Mouse (Mus musculus) embryo, embryonic 9.5 days (tissue): ENCODE results near the gene Mylk.
A peak's percentile ranks its signal among the peaks of the same experiment; 100 is the strongest.

Source experiments
- DNase-seq: peaks from one replicate; pipeline ENCODE4 v3.0.0-alpha.2; 2017; ENCODE audit errors: extremely low spot score

Mylk gene

GRCm38 (mm10) chr16:34847638-34848037 is 102.6 kb downstream of the Mylk start:
- no peak for DNase-seq

DNA sequence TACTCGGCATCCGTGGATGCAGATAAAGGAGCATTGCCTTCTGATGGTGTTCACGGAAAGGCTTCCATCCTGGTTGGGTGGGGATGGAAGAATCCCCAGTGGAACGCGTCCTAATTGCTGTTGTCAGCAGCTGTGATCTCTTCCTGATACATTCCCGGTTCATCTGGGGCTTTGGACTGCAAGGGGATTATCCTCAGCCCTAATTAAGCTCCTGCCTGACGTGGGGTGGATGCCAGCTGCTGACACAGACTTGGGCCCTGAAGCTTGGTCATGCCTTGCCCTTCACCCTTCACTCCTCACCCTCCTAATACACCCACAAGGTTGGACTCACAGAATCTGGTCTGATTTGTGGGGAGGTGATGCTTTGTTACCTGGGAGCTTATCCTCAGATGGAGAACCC is 109.1 kb downstream of the Mylk start:
- DNase-seq: no peak

DNA sequence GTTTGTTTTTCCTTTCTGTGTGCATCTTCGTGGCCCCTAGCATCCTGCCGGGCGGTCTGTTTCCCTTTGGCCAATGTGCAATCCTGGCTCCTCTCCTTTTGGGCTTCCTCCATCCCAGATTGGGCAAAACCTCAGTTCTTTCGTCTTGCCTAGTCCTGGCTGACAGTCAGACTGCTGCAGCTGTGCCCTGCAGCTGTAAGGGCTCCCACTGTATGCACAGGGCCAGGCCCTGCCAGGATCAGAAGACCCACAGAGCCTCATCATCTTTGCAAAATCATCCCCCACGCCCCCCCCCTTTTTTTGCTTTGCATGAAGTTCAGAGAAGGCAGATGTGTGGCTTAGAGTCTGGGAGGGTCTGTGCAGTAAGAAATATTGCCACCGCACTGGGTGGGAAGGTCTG is 110.1 kb downstream of the Mylk start:
- no peak for DNase-seq

GRCm38 (mm10) chr16:34855751-34856150 is 110.7 kb downstream of the Mylk start:
- DNase-seq: no peak

- DNase-seq: no peak
Observed at GRCm38 (mm10) chr16:34857631-34858030, 112.6 kb downstream of the Mylk start.

DNA sequence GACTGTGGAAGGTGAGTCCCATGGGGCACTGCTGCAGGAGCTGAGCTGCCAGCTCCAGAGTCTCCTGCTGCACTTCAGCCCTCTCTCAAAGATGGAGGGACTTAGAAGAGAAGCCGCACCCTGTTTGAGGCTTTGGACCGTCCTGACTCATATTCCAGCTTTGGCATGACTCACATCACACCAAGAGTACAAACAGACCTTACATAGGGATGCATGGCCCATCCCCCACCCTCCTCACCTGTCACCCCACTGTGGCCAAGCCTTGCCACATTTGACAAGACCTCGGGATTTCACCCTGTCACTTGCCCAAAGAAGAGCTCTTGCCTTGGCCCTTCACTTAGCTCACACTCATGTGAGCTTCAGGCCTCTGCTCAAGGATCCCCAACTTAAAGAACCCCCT is 115.8 kb downstream of the Mylk start:
- DNase-seq: no peak

- DNase-seq: no peak
Observed at GRCm38 (mm10) chr16:34861744-34862365, 116.8 kb downstream of the Mylk start.

DNA sequence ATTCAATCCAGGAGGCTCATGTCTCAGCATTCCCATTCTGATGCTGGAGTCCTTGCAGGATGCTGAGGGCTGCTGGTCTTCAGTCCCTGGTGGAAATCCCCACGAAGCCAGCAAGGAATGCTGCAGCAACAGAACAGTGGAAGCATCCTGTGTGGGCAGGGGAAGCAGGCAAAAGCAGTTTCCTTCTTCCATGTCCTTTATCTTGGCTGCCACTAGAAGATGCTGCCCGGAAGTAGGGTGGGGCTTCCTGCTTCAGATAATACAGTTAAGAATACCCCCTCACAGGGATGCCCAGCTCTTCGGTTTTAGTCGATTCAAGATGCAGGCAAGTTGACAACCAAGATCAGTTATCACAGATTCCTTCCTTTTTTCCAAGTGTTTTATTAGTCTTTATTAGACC is 120.4 kb downstream of the Mylk start:
- DNase-seq: no peak

- DNase-seq: no peak
Observed at GRCm38 (mm10) chr16:34867217-34867616, 122.2 kb downstream of the Mylk start.

GRCm38 (mm10) chr16:34880031-34880778 is 135.2 kb downstream of the Mylk start:
- DNase-seq: no peak

GRCm38 (mm10) chr16:34880815-34881214 is 135.8 kb downstream of the Mylk start:
- DNase-seq: no peak

GRCm38 (mm10) chr16:34887037-34887436 is 142.0 kb downstream of the Mylk start:
- no peak for DNase-seq

GRCm38 (mm10) chr16:34894016-34894415 is 149.0 kb downstream of the Mylk start:
- DNase-seq: no peak

DNA sequence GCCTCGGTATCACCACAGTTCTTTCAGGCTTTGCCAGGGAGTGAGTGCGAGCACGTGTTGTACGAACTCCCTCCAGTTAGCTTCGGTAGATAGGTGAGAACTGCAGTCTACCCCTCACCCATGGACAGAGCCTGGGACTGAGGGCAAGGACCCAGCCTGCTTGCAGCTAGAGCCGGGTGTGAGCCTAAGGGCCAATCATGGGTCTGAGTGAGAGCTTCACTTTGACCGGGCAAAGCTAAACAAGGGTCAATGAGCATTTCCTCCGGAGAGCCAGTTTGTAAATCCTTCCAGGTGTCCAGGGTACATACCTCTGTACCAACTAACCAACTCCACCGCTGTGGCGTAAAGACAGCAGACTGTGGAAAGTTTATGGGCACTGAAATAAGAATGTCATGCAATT is 150.9 kb downstream of the Mylk start:
- DNase-seq: no peak

- no peak for DNase-seq
Observed at GRCm38 (mm10) chr16:34896996-34897395, 152.0 kb downstream of the Mylk start.

DNA sequence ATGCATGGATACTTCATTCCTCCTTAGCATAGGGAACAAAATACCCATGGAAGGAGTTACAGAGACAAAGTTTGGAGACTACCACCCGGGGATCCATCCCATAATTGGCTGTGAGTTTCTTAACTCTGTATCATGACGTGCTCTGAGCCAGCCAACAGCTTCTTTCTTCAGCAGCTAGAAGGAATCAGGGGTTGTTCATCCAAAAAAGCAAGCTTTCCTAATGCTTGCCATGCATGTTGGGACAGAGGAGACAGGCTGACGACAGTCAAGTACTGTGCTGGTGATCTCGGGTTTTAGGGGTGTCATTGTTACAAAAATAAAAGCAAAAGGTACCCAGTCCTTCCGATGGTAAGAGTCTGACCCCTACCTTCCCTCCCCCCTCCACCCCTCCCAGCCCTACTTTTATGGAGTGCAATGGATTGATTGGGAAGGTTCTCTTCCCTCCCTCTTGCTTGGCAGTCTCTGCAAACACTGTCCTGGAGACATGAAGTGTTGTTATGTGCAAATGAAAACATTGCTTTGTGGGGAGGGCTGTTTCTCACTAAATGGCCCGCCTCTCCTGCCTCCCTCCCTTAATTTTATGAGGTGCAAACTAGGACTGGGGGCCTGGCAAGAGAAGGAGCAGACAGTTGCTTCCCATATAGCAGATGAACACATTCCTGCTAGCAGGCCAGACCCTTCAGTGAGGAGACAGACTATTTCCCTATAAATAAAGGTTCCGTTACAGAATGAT is 153.2 kb downstream of the Mylk start:
- DNase-seq: no peak

GRCm38 (mm10) chr16:34899071-34899808 is 154.2 kb downstream of the Mylk start:
- no peak for DNase-seq

GRCm38 (mm10) chr16:34899997-34900396 is 155.0 kb downstream of the Mylk start:
- DNase-seq: no peak

- DNase-seq: no peak
Observed at GRCm38 (mm10) chr16:34900471-34900870, 155.5 kb downstream of the Mylk start.

GRCm38 (mm10) chr16:34901031-34901430 is 156.0 kb downstream of the Mylk start:
- DNase-seq: no peak

GRCm38 (mm10) chr16:34901611-34902293 is 156.7 kb downstream of the Mylk start:
- DNase-seq: no peak

GRCm38 (mm10) chr16:34902294-34902680 is 157.3 kb downstream of the Mylk start:
- peak; percentile 67 for DNase-seq
